Mouse (Mus musculus) olfactory bulb, adult 2 months (tissue): ENCODE data around the gene Il4.

ENCODE experiments used
- CTCF ChIP-seq: fragments of 200-500 bp; IDR thresholded peaks from 2 replicates; pipeline ENCODE4 v1.5.1; 2012; ENCODE audit warnings: low read depth, mild to moderate bottlenecking, low read length, moderate library complexity; ENCODE audit not compliant: insufficient read depth
- POLR2A ChIP-seq: fragments of 200-500 bp; IDR thresholded peaks from 2 replicates; pipeline ENCODE4 v1.6.1; 2012; ENCODE audit warnings: mild to moderate bottlenecking, low read depth, low read length, moderate library complexity; ENCODE audit not compliant: insufficient read depth

DNA sequence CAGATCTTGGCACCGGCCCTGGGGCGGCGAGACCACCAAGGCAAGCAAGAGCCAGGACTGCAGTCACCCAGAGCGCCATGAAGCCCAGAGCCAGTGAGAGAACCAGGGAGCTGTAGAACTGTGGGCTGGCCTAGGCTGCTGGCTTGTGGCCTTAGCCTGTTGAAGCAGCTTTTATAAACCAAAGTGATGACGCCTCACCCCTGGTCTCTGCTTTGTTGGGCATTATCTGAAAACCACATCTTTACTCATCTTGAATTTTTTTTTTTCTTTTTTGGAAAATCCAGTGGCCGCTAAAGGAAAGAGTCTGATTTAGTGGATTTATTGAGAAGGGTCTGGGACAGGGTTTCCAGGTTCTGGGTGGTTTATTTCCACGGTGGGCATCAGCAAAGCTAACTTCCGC lies 16.1 kb upstream of the Il4 start, which contains the start of gene Il13:
- no peak for TF ChIP-seq POLR2A
- no peak for TF ChIP-seq CTCF
